In the genomic region with DNA sequence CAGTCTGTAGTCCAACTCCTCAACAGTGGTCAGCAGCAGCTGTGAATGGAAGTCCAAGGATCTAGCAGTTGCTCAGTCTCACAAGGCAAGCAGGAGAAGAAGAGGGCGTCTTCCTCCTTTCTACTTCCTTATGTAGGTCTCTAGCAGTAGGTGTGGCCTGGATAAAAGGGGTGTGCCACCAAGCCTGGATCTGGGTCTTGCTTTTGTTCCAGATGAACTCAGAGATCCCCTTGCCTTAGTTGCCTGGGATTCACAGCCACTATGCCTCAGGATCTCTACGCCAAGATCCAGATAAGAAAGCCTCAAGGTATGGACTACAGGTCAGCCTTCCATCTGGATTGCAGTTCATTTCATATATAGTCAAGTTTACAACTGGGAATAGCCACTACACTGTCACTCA, we compare ENCODE assay signal across 22 mouse cellular contexts. TPM values are rescaled to one million over a fixed set of nuclear protein-coding genes. Genes with fewer than 3 reads are reported as not detected.
"Had no signal": no experiment of that assay in that cellular context is flagged by ENCODE, and none has a peak within 500 bp of the region (broad histone marks: within the 10 kb centered on the region; RNA-seq: fewer than 3 reads in every experiment).

A gene (minus strand): TSS at position 101 of the 400 bp plus-strand sequence.

- H3K4me3 ChIP-seq: liver, embryonic 13.5 days; neural tube, embryonic 12.5 days; neural tube, embryonic 15.5 days had no signal

- H3K9me3 ChIP-seq: neural tube, embryonic 12.5 days; neural tube, embryonic 15.5 days had no signal

- H3K27ac ChIP-seq: liver, embryonic 13.5 days; neural tube, embryonic 12.5 days; neural tube, embryonic 15.5 days; stomach, postnatal 0 days had no signal

- H3K4me1 ChIP-seq: liver, embryonic 13.5 days; neural tube, embryonic 12.5 days; neural tube, embryonic 15.5 days had no signal

- H3K36me3 ChIP-seq: liver, embryonic 13.5 days; neural tube, embryonic 12.5 days; neural tube, embryonic 15.5 days had no signal

- DNase-seq: kidney, adult 18-20 months; kidney, adult 9 months; kidney, postnatal 14 days; kidney, postnatal 4 days; liver, embryonic 13.5 days; lung, embryonic 14.5 days; lung, postnatal 36 days; midbrain, embryonic 14.5 days; thymus, adult 2 months; thymus, postnatal 25 days had no signal

- H3K27me3 ChIP-seq: liver, embryonic 13.5 days; neural tube, embryonic 12.5 days; neural tube, embryonic 15.5 days had no signal

- H3K9ac ChIP-seq: liver, embryonic 13.5 days; lung, embryonic 14.5 days; neural tube, embryonic 12.5 days; neural tube, embryonic 15.5 days had no signal

- ATAC-seq: lung, postnatal 0 days had no signal

- H3K4me2 ChIP-seq: liver, embryonic 13.5 days; lung, embryonic 14.5 days; midbrain, embryonic 11.5 days; neural tube, embryonic 12.5 days; neural tube, embryonic 15.5 days had no signal

RNA-seq across cellular contexts. Expression of the gene that starts here (rescaled TPM):
- total RNA-seq: layer of hippocampus, adult 18-20 months; layer of hippocampus, postnatal 14 days; megakaryocyte-erythroid progenitor cell, adult 5-6 weeks; midbrain, postnatal 0 days had no signal
- polyA plus RNA-seq: kidney, embryonic 16.5 days; liver, adult 2 months; liver, embryonic 13.5 days; lung, embryonic 14.5 days; lung, postnatal 0 days; midbrain, embryonic 11.5 days; midbrain, embryonic 14.5 days; midbrain, postnatal 0 days; neural tube, embryonic 12.5 days; neural tube, embryonic 15.5 days; stomach, embryonic 14.5 days; thymus, adult 2 months had no signal
